Mouse (Mus musculus): ENCODE data around the gene Ppm1n. TPM values are rescaled to one million over a fixed set of nuclear protein-coding genes. Genes with fewer than 3 reads are reported as not detected.

Gene Ppm1n
- total and polyA plus RNA-seq, 2 experiments from 2014 or later: 1.4 to 1.8 TPM

DNA sequence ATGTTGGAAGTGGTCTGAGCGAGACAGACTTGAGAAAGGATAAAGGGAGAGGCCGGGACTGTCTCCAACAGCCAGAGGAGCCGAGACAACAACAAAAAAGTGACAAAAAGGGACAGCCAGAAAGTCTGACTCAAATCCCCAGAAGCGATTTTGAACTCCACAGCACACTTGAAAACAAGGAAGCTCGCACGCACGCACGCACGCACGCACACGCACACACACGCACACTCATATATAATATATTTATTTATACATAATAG, 23.1 kb upstream of the Ppm1n start:
- H3K27me3 ChIP-seq (ENCODE audit: insufficient read depth, low read length): peaks cover 29% of the 10 kb centered on the region
- DNase-seq (ENCODE audit: low spot score): no peak
- no peak overlapping the region for H3K27ac ChIP-seq (ENCODE audit: low read depth, low read length)
- no peaks in the 10 kb centered on the region for H3K9me3 ChIP-seq (ENCODE audit: low read length)
- H3K4me2 ChIP-seq (ENCODE audit: low read depth, low read length, poor library complexity, severe bottlenecking): no peak overlapping the region
- no peak for ATAC-seq (ENCODE audit: low FRiP score)
- WGBS: 75% methylated on average over 12 of the region's 12 CpGs
- no peak overlapping the region for H3K4me3 ChIP-seq (ENCODE audit: low read depth, low read length)
- TF ChIP-seq CTCF (IDR thresholded peaks at IDR 0.05): no peak
- H3K9ac ChIP-seq (replicated peaks; ENCODE audit: low read length, poor library complexity, severe bottlenecking): no peak overlapping the region
- H3K36me3 ChIP-seq (ENCODE audit: insufficient read depth, low read length): no peaks in the 10 kb centered on the region
- peaks cover 7% of the 10 kb centered on the region; the same call in 1 of the 2 replicates for H3K4me1 ChIP-seq (ENCODE audit: insufficient read depth, low read length)

- H3K4me3 ChIP-seq (ENCODE audit: low read depth, low read length): peak overlapping the region; percentile 38
- TF ChIP-seq CTCF (IDR thresholded peaks at IDR 0.05): no peak
- H3K27ac ChIP-seq (ENCODE audit: low read depth, low read length): no peak overlapping the region
- peak overlapping the region; percentile 60 for H3K4me2 ChIP-seq (ENCODE audit: low read depth, low read length, poor library complexity, severe bottlenecking)
- DNase-seq (ENCODE audit: low spot score) (no peak), ATAC-seq (ENCODE audit: low FRiP score) (no peak)
- 50% methylated on average over 13 of the region's 13 CpGs for WGBS
- H3K9ac ChIP-seq (replicated peaks; ENCODE audit: low read length, poor library complexity, severe bottlenecking): peak overlapping the region; percentile 54; the same call in 1 of the 2 replicates
- H3K36me3 ChIP-seq (ENCODE audit: insufficient read depth, low read length): no peaks in the 10 kb centered on the region
- peaks cover 29% of the 10 kb centered on the region for H3K27me3 ChIP-seq (ENCODE audit: insufficient read depth, low read length)
- H3K9me3 ChIP-seq (ENCODE audit: low read length): no peaks in the 10 kb centered on the region
- H3K4me1 ChIP-seq (ENCODE audit: insufficient read depth, low read length): peaks cover 7% of the 10 kb centered on the region; the same call in 1 of the 2 replicates
These were observed 22.6 kb upstream of the Ppm1n start for GRCm38 (mm10) chr7:19302264-19303045.

- no peaks in the 10 kb centered on the region for H3K9me3 ChIP-seq (ENCODE audit: low read length)
- H3K36me3 ChIP-seq (ENCODE audit: insufficient read depth, low read length): no peaks in the 10 kb centered on the region
- no peak for TF ChIP-seq CTCF (IDR thresholded peaks at IDR 0.05)
- peak overlapping the region; percentile 38 for H3K4me3 ChIP-seq (ENCODE audit: low read depth, low read length)
- ATAC-seq (ENCODE audit: low FRiP score): no peak
- DNase-seq (ENCODE audit: low spot score): no peak
- H3K27ac ChIP-seq (ENCODE audit: low read depth, low read length): 0 out of 2 replicates have a peak overlapping the region, but pooled peaks have one; percentile 12
- peaks cover 24% of the 10 kb centered on the region for H3K27me3 ChIP-seq (ENCODE audit: insufficient read depth, low read length)
- H3K4me2 ChIP-seq (ENCODE audit: low read depth, low read length, poor library complexity, severe bottlenecking): peak overlapping the region; percentile 60
- WGBS: 6% methylated on average over 16 of the region's 16 CpGs
- peaks cover 7% of the 10 kb centered on the region; the same call in 1 of the 2 replicates for H3K4me1 ChIP-seq (ENCODE audit: insufficient read depth, low read length)
- peak overlapping the region; percentile 54 for H3K9ac ChIP-seq (replicated peaks; ENCODE audit: low read length, poor library complexity, severe bottlenecking)
These were observed 21.8 kb upstream of the Ppm1n start for GRCm38 (mm10) chr7:19301461-19302263.

GRCm38 (mm10) chr7:19300501-19301421, 20.9 kb upstream of the Ppm1n start:
- peak overlapping the region; percentile 60 for H3K4me2 ChIP-seq (ENCODE audit: low read depth, low read length, poor library complexity, severe bottlenecking)
- peaks cover 15% of the 10 kb centered on the region for H3K27me3 ChIP-seq (ENCODE audit: insufficient read depth, low read length)
- H3K9me3 ChIP-seq (ENCODE audit: low read length): no peaks in the 10 kb centered on the region
- H3K27ac ChIP-seq (ENCODE audit: low read depth, low read length): 0 out of 2 replicates have a peak overlapping the region, but pooled peaks have one; percentile 12
- WGBS: under 1% methylated on average over 29 of the region's 29 CpGs
- H3K9ac ChIP-seq (replicated peaks; ENCODE audit: low read length, poor library complexity, severe bottlenecking): peak overlapping the region; percentile 54
- DNase-seq (ENCODE audit: low spot score): peak; percentile 86
- H3K4me1 ChIP-seq (ENCODE audit: insufficient read depth, low read length): peaks cover 7% of the 10 kb centered on the region; the same call in 1 of the 2 replicates
- peak; percentile 97 for TF ChIP-seq CTCF (IDR thresholded peaks at IDR 0.05)
- H3K36me3 ChIP-seq (ENCODE audit: insufficient read depth, low read length): no peaks in the 10 kb centered on the region
- H3K4me3 ChIP-seq (ENCODE audit: low read depth, low read length): peak overlapping the region; percentile 38
- ATAC-seq (ENCODE audit: low FRiP score): peak; percentile 73

GRCm38 (mm10) chr7:19299194-19299593, 19.3 kb upstream of the Ppm1n start:
- no peak for ATAC-seq (ENCODE audit: low FRiP score)
- Histone ChIP-seq H3K4me2 (ENCODE audit: low read depth, low read length, poor library complexity, severe bottlenecking) (no peak overlapping the region), H3K27me3 (ENCODE audit: insufficient read depth, low read length) (peaks cover under 1% of the 10 kb centered on the region), H3K27ac (ENCODE audit: low read depth, low read length) (no peak overlapping the region), H3K4me1 (ENCODE audit: insufficient read depth, low read length) (0 out of 2 replicates have a peak, but pooled peaks cover 2% of the 10 kb centered on the region), H3K36me3 (ENCODE audit: insufficient read depth, low read length) (peaks cover 5% of the 10 kb centered on the region), H3K9me3 (ENCODE audit: low read length) (no peaks in the 10 kb centered on the region), H3K4me3 (ENCODE audit: low read depth, low read length) (no peak overlapping the region), H3K9ac (replicated peaks; ENCODE audit: low read length, poor library complexity, severe bottlenecking) (no peak overlapping the region)
- 25% methylated on average over 3 of the region's 3 CpGs for WGBS
- peak; percentile 80 for TF ChIP-seq CTCF (IDR thresholded peaks at IDR 0.05)
- peak; percentile 82 for DNase-seq (ENCODE audit: low spot score)
